Mouse (Mus musculus) adrenal gland, postnatal 0 days (tissue): ENCODE data around the gene 4921509C19Rik. TPM values are rescaled to one million over a fixed set of nuclear protein-coding genes. Genes with fewer than 3 reads are reported as not detected.

Experiments used
- polyA plus RNA-seq: library from polyadenylated mRNA; unstranded; fragments of >200 nt; fragmentation: Nextera tagmentation; extraction: Ambion mirVana; gene quantifications from 2 replicates; pipeline ENCODE4 v1.2.1, GENCODE M21; 2015

4921509C19Rik gene
- polyA plus RNA-seq, result not detected in 2 replicates

DNA sequence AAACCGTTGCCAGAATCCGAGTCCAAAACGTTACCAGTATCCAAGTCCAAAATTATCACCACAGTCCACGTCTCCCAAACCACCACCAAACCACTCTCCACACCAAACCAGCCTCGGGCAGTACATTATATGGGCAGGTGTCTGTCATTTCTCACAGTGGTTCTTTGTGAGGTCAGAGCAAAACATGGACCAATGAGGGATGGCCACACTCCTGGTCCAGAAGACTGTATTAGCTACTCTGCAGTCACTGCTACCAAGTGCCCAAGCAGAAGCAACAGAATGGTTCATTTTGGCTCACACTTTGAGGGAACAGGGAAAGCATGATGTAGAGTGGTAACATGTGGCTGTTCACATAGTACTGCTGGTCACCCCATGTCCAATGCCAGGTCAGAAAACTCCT is at the start of gene 4921509C19Rik:
Gene 4921509C19Rik, minus strand, starts transcription at position 101 of the 400 bp plus-strand sequence.

DNA sequence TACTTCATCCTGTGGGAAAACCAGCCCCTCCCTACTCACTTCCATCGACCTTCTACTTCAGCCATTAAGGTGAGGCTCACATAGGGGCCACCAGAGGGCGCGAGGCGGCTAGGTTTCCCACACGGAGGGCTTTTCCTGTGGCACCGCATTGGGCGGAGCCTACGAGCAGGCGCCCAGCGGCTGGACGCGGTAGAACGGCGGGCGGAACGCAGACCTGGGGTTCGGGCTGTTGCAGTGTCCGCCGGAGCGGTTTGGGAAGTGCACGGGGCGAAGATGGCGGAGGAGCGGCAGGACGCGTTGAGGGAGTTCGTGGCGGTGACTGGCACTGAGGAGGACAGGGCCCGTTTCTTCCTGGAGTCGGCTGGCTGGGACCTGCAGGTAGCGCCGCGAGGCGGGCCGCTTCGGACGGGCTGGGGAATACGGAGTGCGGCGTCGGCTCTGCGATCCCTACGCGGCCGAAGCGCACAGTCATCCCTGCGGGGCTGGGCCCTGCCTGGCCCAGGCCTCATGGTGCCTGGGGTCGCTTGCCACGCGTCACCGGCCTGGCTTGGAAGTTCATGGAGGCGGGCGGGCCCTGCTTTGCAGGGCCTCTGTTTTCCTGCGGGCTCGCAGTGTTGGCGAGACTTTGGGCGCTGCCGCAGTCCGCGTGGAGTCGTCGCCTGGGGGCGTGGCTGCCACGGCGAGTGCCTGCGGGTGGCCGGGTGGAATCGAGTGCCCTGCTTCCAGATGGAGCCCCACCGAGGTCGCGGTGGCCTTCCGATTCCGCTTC is 18.3 kb upstream of the 4921509C19Rik start, which contains the start of gene Nsfl1c:
Gene Nsfl1c, plus strand, starts transcription at position 148 of the 769 bp plus-strand sequence.

Other genes with a start within 250 kb of the 4921509C19Rik start
- gene Nsfl1c, start 18.0 kb upstream of the 4921509C19Rik start, polyA plus RNA-seq, result 163 and 174 TPM in 2 replicates
- 289 and 348 TPM in 2 replicates for gene Fkbp1a, start 66.3 kb upstream of the 4921509C19Rik start, polyA plus RNA-seq
- gene Sdcbp2, start 96.5 kb upstream of the 4921509C19Rik start, polyA plus RNA-seq, result 1.1 and 1.9 TPM in 2 replicates
- gene Snph, start 156.4 kb upstream of the 4921509C19Rik start, polyA plus RNA-seq, result 1.7 and 4.7 TPM in 2 replicates
- gene Rad21l, start 192.4 kb upstream of the 4921509C19Rik start, polyA plus RNA-seq, result not detected in 2 replicates
- gene Tmem74b, start 225.9 kb upstream of the 4921509C19Rik start, polyA plus RNA-seq, result 1.1 and 2.2 TPM in 2 replicates